Mouse (Mus musculus) liver, postnatal 0 days (tissue): ENCODE data around the gene Cdkn2c.

Experiments used
- CTCF ChIP-seq: sonication (generic); IDR thresholded peaks from 2 replicates; pipeline ENCODE4 v1.5.1; 2016; ENCODE audit warnings: antibody characterized with exemption, low read depth
- EP300 ChIP-seq: IDR thresholded peaks from 2 replicates; pipeline ENCODE4 v1.6.1; 2016; ENCODE audit warnings: antibody characterized with exemption, low read depth, mild to moderate bottlenecking

GRCm38 (mm10) chr4:109649331-109649730 is 17.7 kb downstream of the Cdkn2c start:
- TF ChIP-seq CTCF, result no peak
- no peak for TF ChIP-seq EP300
